Mouse (Mus musculus) forebrain, embryonic 11.5 days (tissue): ENCODE data around the gene Ubap2. TPM values are rescaled to one million over a fixed set of nuclear protein-coding genes. Genes with fewer than 3 reads are reported as not detected.

ENCODE experiments used
- ATAC-seq: fragments of 200-750 bp; cut with Nextera tagmentation; replicated peaks from 2 replicates; pipeline ENCODE4 v1.8.0; 2017; ENCODE audit warnings: moderate TSS enrichment; ENCODE audit not compliant: low FRiP score
- DNase-seq: peaks from one replicate; pipeline ENCODE4 v3.0.0-alpha.2; 2017; ENCODE audit warnings: low spot score
- H3K27ac ChIP-seq: fragments of 300-500 bp; sonication (generic); 2 replicates; pipeline ENCODE4 v1.5.1; 2014; ENCODE audit warnings: low read depth, low read length
- H3K27me3 ChIP-seq: fragments of 300-500 bp; sonication (generic); 2 replicates; pipeline ENCODE4 v1.6.1; 2014; ENCODE audit warnings: mild to moderate bottlenecking, low read length, mixed read lengths; ENCODE audit not compliant: control insufficient read depth, insufficient read depth
- H3K36me3 ChIP-seq: fragments of 300-500 bp; sonication (generic); 2 replicates; pipeline ENCODE4 v1.6.1; 2014; ENCODE audit warnings: mild to moderate bottlenecking, low read length, moderate library complexity, mixed read lengths; ENCODE audit not compliant: control insufficient read depth, insufficient read depth
- H3K4me1 ChIP-seq: fragments of 300-500 bp; sonication (generic); replicated peaks from 2 replicates; pipeline ENCODE4 v1.6.1; 2014; ENCODE audit warnings: low read length, mixed read lengths; ENCODE audit not compliant: control insufficient read depth, insufficient read depth
- H3K4me2 ChIP-seq: fragments of 300-500 bp; sonication (generic); 2 replicates; pipeline ENCODE4 v1.6.1; 2014; ENCODE audit warnings: low read depth, mild to moderate bottlenecking, low read length, moderate library complexity, mixed read lengths; ENCODE audit not compliant: severe bottlenecking
- H3K4me3 ChIP-seq: fragments of 300-500 bp; sonication (generic); 2 replicates; pipeline ENCODE4 v1.5.1; 2014; ENCODE audit warnings: low read depth, low read length
- H3K9ac ChIP-seq: fragments of 300-500 bp; sonication (generic); 2 replicates; pipeline ENCODE4 v1.6.1; 2014; ENCODE audit warnings: low read length
- H3K9me3 ChIP-seq: fragments of 300-500 bp; sonication (generic); 2 replicates; pipeline ENCODE4 v1.6.1; 2016; ENCODE audit warnings: low read length, mixed read lengths; ENCODE audit not compliant: control insufficient read depth
- WGBS: fragments of 180-500 bp; shearing (Covaris S2); extraction: QIAGEN DNeasy Blood & Tissue Kit; methylation state at CpG from one replicate; pipeline ENCODE4 v1.1.7; 2014; 5-methylcytosine and 5-hydroxymethylcytosine counted together
- polyA plus RNA-seq: library from polyadenylated mRNA; unstranded; fragments of >200 nt; fragmentation: Nextera tagmentation; extraction: Ambion mirVana; gene quantifications from 2 replicates; pipeline ENCODE4 v1.2.1, GENCODE M21; 2014

Ubap2 gene
- polyA plus RNA-seq, 1 experiment from 2014 or later, result 97.3 TPM

DNA sequence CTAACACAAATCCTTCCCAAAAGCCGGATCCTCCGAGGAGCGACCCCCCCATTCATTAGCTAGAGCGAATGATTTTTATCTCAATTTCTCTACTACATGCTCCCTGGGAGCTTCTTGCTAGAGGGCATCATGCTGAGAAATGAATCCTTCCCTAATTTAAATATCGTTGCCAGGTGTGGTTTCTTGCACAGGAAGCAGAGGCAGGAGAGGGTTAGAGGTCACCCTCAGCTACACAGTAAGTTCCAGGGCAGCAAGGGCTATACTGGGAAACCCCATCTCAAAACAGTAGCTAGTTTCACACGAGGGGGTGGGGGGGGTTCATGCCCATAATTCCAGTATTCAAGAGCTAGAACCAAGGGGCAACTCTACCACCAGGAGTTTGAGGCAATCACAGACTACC is 32.5 kb upstream of the Ubap2 start:
- Histone ChIP-seq H3K4me2 (no peak overlapping the region), H3K27ac (no peak overlapping the region), H3K4me1 (no peaks in the 10 kb centered on the region), H3K27me3 (no peaks in the 10 kb centered on the region), H3K9me3 (no peaks in the 10 kb centered on the region), H3K9ac (no peak overlapping the region), H3K36me3 (peaks cover 2% of the 10 kb centered on the region; the same call in 1 of the 2 replicates), H3K4me3 (no peak overlapping the region)
- ATAC-seq (no peak), DNase-seq (no peak)
- WGBS, result 87% methylated on average over 6 of the region's 6 CpGs

DNA sequence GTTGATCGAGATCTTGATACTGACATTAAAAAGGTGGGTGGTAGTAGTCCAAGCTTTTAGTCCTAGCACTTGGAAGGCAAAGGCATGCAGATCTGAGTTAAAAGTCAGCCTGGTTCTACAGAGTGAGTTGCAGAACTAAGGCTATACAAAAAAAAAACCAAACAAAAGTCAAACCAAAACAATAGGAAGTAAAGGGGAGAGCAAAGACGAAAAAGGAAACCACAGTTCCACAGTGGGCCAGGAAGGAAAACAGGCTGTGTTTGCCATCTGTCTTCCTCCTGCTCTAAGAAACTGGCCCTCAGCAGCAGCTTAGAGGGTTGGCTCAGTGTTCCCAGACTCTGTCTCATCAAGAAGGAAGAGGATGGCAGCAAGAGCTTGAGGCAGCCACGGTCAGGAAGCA is 29.4 kb upstream of the Ubap2 start:
- no peaks in the 10 kb centered on the region for H3K4me1 ChIP-seq
- no peak overlapping the region for H3K4me3 ChIP-seq
- H3K36me3 ChIP-seq, result peaks cover 3% of the 10 kb centered on the region; the same call in 1 of the 2 replicates
- H3K27ac ChIP-seq, result no peak overlapping the region
- H3K4me2 ChIP-seq, result no peak overlapping the region
- no peaks in the 10 kb centered on the region for H3K27me3 ChIP-seq
- H3K9ac ChIP-seq, result no peak overlapping the region
- no peak for DNase-seq
- no peaks in the 10 kb centered on the region for H3K9me3 ChIP-seq
- WGBS, result 88% methylated on average over 3 of the region's 3 CpGs
- no peak for ATAC-seq

DNA sequence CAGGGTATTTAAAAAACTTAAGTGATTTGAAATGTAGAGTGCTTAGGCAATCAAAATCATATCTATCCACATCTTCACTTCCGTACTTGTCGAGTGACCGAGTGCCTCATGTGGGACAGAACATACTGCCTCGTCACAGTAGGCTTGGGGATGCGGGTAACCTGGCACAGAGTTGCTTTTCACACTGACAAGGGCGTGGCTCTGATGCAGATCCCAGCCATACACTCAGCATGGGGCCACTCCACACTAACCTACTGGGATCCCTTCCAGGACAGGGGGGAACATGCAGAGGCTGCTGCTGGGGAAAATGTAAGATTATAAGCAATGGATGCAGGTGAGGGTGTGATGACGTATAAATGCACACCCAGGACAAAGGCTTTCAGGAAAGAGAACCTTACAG is 28.7 kb upstream of the Ubap2 start:
- ATAC-seq (no peak), DNase-seq (no peak)
- Histone ChIP-seq H3K36me3 (peaks cover 3% of the 10 kb centered on the region; the same call in 1 of the 2 replicates), H3K4me3 (no peak overlapping the region), H3K9ac (no peak overlapping the region), H3K4me1 (no peaks in the 10 kb centered on the region), H3K27me3 (no peaks in the 10 kb centered on the region), H3K27ac (no peak overlapping the region), H3K4me2 (no peak overlapping the region), H3K9me3 (no peaks in the 10 kb centered on the region)
- 88% methylated on average over 7 of the region's 7 CpGs for WGBS

DNA sequence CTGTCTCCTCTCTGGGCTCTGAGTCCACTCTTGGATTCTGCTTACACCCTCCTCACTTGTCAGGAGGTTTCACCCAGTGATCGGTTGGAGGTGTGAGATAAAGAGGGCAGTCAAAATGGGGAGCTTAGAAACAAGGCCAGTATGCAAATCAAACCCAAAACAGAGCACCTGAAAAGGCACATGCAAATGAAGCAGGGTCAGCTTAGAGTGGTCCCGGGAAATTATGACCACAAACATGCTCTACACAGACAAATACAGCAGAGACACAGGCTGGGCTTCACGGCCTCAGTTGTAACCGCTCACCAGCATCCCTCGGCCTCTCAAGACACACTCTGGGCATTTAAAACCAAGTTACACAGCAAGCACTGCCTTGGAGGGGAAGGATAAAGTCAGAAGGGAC is 24.0 kb upstream of the Ubap2 start:
- Histone ChIP-seq H3K27ac (no peak overlapping the region), H3K36me3 (peaks cover 3% of the 10 kb centered on the region; the same call in 1 of the 2 replicates), H3K27me3 (no peaks in the 10 kb centered on the region), H3K9me3 (no peaks in the 10 kb centered on the region), H3K9ac (no peak overlapping the region), H3K4me3 (no peak overlapping the region), H3K4me1 (no peaks in the 10 kb centered on the region), H3K4me2 (no peak overlapping the region)
- 92% methylated on average over 5 of the region's 5 CpGs for WGBS
- DNase-seq (no peak), ATAC-seq (no peak)

DNA sequence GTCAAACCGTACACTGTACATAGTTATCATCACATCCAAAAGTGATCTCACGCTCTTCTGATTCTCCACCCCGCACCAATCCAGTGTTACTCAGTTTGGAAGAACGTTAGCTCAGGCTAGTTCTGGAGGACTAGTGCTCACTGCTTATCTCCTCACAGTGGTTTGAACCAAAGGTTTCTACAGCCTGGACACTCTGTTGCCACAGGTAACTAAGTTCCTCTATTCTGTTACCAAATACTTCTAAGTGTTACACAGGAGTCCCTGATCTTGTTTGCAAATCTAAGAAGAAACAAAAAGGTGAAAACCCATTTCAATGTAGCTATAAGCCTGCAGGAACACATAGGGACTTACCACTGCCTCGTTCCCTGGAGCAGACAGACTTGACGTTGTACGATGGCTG is 21.0 kb upstream of the Ubap2 start:
- Histone ChIP-seq H3K27ac (no peak overlapping the region), H3K4me3 (no peak overlapping the region), H3K4me1 (no peaks in the 10 kb centered on the region), H3K4me2 (no peak overlapping the region), H3K27me3 (no peaks in the 10 kb centered on the region), H3K9ac (no peak overlapping the region), H3K9me3 (no peaks in the 10 kb centered on the region), H3K36me3 (peaks cover 6% of the 10 kb centered on the region; the same call in 1 of the 2 replicates)
- WGBS, result 93% methylated on average over 7 of the region's 7 CpGs
- no peak for ATAC-seq
- DNase-seq, result no peak

DNA sequence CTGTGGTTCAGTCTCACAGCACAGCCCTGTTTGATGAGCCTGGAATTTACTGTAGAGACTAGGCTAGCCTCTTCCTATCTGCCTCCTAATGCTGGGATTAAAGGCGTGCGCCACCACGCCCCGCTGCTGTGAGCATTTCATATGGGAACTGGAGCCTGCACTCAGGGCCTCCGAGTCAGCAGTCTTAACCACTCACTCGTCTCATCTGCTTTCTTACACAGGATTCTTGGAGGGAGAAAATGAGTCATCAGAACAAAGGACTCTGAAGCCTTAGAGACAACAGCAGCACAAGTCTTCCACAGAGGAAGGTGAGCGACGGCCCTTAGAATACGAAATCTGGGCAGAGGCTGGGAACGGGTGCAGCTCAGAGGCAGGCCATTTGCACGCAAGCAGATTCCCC is 20.6 kb upstream of the Ubap2 start:
- DNase-seq, result no peak
- WGBS, result 94% methylated on average over 11 of the region's 11 CpGs
- no peak overlapping the region for H3K9ac ChIP-seq
- no peak overlapping the region for H3K27ac ChIP-seq
- no peaks in the 10 kb centered on the region for H3K9me3 ChIP-seq
- peaks cover 6% of the 10 kb centered on the region; the same call in 1 of the 2 replicates for H3K36me3 ChIP-seq
- H3K4me1 ChIP-seq, result no peaks in the 10 kb centered on the region
- no peak overlapping the region for H3K4me3 ChIP-seq
- H3K4me2 ChIP-seq, result no peak overlapping the region
- no peaks in the 10 kb centered on the region for H3K27me3 ChIP-seq
- no peak for ATAC-seq

DNA sequence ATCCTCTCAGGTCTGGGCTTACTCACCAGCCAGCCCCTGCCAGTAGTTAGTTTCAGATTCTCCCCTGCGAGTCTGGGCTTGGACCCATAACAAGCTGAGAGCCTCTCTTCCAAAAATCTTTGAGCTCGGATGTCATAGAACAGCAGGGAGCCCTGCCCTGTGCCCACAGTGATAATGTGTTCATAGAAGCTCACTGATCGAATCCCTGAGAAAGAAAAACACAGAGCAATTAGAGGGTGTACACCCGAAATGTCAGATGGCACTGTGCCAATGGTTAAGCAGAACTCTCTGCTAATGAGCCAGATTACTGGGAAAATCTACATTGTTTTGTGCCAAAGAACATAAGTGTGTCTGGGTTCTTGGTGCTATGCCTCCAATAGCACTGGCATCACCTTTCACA is 19.0 kb upstream of the Ubap2 start:
- 66% methylated on average over 4 of the region's 4 CpGs for WGBS
- Histone ChIP-seq H3K9ac (no peak overlapping the region; the same call in 1 of the 2 replicates), H3K4me1 (no peaks in the 10 kb centered on the region), H3K9me3 (no peaks in the 10 kb centered on the region), H3K36me3 (peaks cover 3% of the 10 kb centered on the region; the same call in 1 of the 2 replicates), H3K27ac (peak overlapping the region; percentile 64; the same call in 1 of the 2 replicates), H3K27me3 (no peaks in the 10 kb centered on the region), H3K4me2 (no peak overlapping the region), H3K4me3 (no peak overlapping the region)
- DNase-seq (peak; percentile 50), ATAC-seq (peak; percentile 64; the same call in 1 of the 2 replicates)

DNA sequence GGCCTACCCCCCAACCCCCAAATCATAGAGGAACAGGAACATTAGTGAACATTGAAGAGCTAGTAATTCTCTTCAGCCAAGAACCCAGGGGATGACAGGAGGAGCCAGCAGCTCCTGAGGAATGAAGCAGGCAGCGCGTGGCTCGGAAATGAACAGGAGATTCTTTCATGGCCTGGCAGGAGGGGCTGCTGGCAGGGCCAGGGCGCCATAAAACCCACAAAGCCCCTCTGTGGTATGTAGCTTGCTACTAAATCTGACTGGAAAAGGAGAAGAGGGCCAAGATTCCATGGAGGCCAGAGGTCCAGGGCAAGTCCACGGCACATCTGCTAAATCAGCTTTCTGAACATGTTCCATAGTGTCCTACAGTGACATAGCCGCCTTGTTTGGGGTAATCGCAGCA is 14.9 kb upstream of the Ubap2 start:
- Histone ChIP-seq H3K27me3 (no peaks in the 10 kb centered on the region), H3K4me2 (no peak overlapping the region), H3K36me3 (peaks cover 3% of the 10 kb centered on the region; the same call in 1 of the 2 replicates), H3K27ac (no peak overlapping the region), H3K9me3 (no peaks in the 10 kb centered on the region), H3K4me1 (no peaks in the 10 kb centered on the region), H3K9ac (no peak overlapping the region), H3K4me3 (no peak overlapping the region)
- WGBS, result 85% methylated on average over 7 of the region's 7 CpGs
- ATAC-seq, result no peak
- no peak for DNase-seq

DNA sequence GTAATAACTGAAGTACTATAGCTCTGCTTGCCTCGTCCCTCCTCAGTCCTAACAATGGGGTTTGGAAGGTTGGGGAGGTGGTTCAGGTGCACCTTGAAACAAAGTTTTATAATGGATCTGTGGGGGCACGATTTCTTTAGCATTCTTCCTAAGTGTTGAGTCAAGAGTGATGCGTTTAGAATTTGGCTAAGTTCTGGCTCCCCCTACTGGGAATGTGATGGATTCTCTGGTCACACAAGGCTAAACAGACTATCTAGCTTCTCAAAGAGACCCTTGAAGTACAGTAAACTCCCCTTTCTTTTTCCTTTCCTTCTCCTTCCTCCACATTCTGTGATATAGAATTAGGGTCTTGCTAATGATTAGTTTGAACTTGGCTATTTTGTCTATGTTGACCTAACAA is 11.5 kb upstream of the Ubap2 start:
- Histone ChIP-seq H3K9me3 (no peaks in the 10 kb centered on the region), H3K27ac (no peak overlapping the region), H3K4me3 (no peak overlapping the region), H3K9ac (no peak overlapping the region), H3K36me3 (no peaks in the 10 kb centered on the region), H3K4me1 (no peaks in the 10 kb centered on the region), H3K27me3 (no peaks in the 10 kb centered on the region), H3K4me2 (no peak overlapping the region)
- 26% methylated on average over 3 of the region's 3 CpGs for WGBS
- no peak for DNase-seq
- no peak for ATAC-seq
